Mouse (Mus musculus) testis, adult 2 months (tissue): ENCODE data around the gene Bcl2l1. TPM values are rescaled to one million over a fixed set of nuclear protein-coding genes. Genes with fewer than 3 reads are reported as not detected.

Experiments used
- H3K27ac ChIP-seq: fragments of 200-500 bp; 2 replicates; pipeline ENCODE4 v1.5.1; 2012; ENCODE audit warnings: low read depth, low read length; ENCODE audit not compliant: control insufficient read depth, insufficient read depth
- H3K27me3 ChIP-seq: fragments of 200-500 bp; 2 replicates; pipeline ENCODE4 v1.6.1; 2012; ENCODE audit warnings: mild to moderate bottlenecking, low read length, moderate library complexity; ENCODE audit not compliant: control insufficient read depth, insufficient read depth
- H3K36me3 ChIP-seq: fragments of 200-500 bp; 2 replicates; pipeline ENCODE4 v1.6.1; 2012; ENCODE audit warnings: mild to moderate bottlenecking, low read length; ENCODE audit not compliant: control insufficient read depth, insufficient read depth
- H3K4me1 ChIP-seq: fragments of 200-500 bp; 2 replicates; pipeline ENCODE4 v1.6.1; 2012; ENCODE audit warnings: low read length; ENCODE audit not compliant: control insufficient read depth, insufficient read depth
- H3K4me3 ChIP-seq: fragments of 200-500 bp; 2 replicates; pipeline ENCODE4 v1.5.1; 2012; ENCODE audit warnings: low read depth, mild to moderate bottlenecking, low read length, moderate library complexity, mixed read lengths; ENCODE audit not compliant: control insufficient read depth
- CTCF ChIP-seq: fragments of 200-500 bp; IDR thresholded peaks from 2 replicates; pipeline ENCODE4 v1.5.1; 2012; ENCODE audit warnings: low read depth, mild to moderate bottlenecking, inconsistent platforms, low read length, moderate library complexity; ENCODE audit not compliant: control insufficient read depth, insufficient read depth, insufficient replicate concordance
- POLR2A ChIP-seq: fragments of 200-500 bp; IDR thresholded peaks from 2 replicates; pipeline ENCODE4 v1.6.1; 2012; ENCODE audit warnings: low read depth, mild to moderate bottlenecking, inconsistent platforms, low read length, moderate library complexity; ENCODE audit not compliant: control insufficient read depth
- polyA plus RNA-seq: library from polyadenylated mRNA; depleted of rRNA; stranded (reverse); fragments of >200 nt; gene quantifications from 2 replicates; pipeline ENCODE4 v1.2.3, GENCODE M21; 2012

The Bcl2l1 gene
- polyA plus RNA-seq, 1 experiment = 74.9 TPM

DNA sequence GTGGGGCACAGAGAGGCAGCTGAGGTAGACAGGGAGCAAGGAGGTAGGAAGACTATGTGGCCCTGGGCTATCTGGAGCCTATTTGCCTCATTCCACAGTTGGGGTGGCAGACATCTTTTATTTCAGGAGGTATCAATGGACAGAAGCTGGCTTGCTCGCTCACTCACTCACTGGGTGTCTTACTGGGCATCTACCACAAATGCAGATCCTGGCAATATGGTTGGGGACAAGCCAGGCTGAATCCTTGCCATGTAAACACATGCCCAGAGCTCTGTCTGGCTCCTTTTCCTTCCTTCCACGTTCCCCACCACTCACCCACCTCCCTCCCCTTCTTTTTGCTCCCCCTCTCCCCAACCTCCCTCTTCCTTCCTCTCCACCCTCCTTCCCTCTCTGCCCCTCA is 74.0 kb downstream of the Bcl2l1 start:
- TF ChIP-seq POLR2A = no peak
- no peak for TF ChIP-seq CTCF
- H3K4me3 ChIP-seq = no peak overlapping the region
- H3K36me3 ChIP-seq = no peaks in the 10 kb centered on the region
- H3K4me1 ChIP-seq = no peaks in the 10 kb centered on the region; the same call in 1 of the 2 replicates
- no peak overlapping the region for H3K27ac ChIP-seq
- H3K27me3 ChIP-seq = no peaks in the 10 kb centered on the region

GRCm38 (mm10) chr2:152756474-152757393 is 74.8 kb downstream of the Bcl2l1 start:
- no peak overlapping the region for H3K27ac ChIP-seq

DNA sequence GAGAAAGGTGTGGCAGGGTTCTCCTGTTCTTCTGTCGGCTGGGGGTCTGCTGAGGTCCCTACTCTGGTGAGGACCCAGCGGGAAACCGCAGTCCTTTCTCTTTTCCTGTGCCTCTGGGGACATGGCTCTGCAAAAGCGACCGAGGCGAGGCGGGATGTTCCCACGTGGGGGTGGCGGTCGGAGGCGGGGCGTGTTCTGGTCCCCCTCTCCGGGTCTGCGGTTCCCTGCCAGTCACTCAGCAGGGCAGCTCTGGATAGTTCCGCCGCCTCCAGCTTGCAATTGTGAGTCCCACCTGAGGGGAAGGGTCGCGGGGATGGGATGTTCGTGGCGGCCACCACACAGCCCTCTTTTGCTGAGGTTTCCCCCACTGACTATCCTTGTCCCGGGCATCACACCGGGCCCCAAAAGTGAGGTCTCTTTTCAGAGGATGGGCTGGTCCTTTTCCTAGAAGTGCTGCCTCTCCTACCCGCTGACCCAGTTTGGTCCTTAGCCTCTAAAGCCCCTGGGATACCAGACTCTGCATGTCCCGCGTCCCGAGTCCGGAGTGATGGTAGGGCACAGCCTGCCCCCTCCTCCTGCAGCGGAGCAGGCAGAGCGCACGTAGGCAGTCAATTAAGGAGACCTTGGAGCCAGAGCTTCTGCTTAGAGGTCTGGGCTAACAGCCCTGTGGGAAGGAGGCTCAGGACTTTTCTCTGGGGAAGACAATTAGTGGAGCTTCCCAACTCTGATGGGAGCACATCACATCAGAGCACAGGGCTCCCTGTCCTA is 77.4 kb downstream of the Bcl2l1 start, which contains the start of gene Cox4i2:
Gene Cox4i2 (plus strand): TSS at position 230 of the 768 bp plus-strand sequence.
- no peaks in the 10 kb centered on the region for H3K36me3 ChIP-seq
- H3K27me3 ChIP-seq = no peaks in the 10 kb centered on the region
- H3K4me1 ChIP-seq = no peaks in the 10 kb centered on the region; the same call in 1 of the 2 replicates
- no peak for TF ChIP-seq CTCF
- TF ChIP-seq POLR2A = no peak
- H3K4me3 ChIP-seq = no peak within 1 kb of the TSS; the same call in 1 of the 2 replicates
- no peak within 1 kb of the TSS for H3K27ac ChIP-seq

More at GRCm38 (mm10) chr2:152756474-152757393, 74.8 kb downstream of the Bcl2l1 start:
- no peak overlapping the region for H3K4me3 ChIP-seq
- no peak for TF ChIP-seq CTCF
- no peak for TF ChIP-seq POLR2A
- no peaks in the 10 kb centered on the region; the same call in 1 of the 2 replicates for H3K4me1 ChIP-seq
- H3K27me3 ChIP-seq = no peaks in the 10 kb centered on the region
- H3K36me3 ChIP-seq = no peaks in the 10 kb centered on the region

GRCm38 (mm10) chr2:152742435-152742834 is 89.1 kb downstream of the Bcl2l1 start:
- TF ChIP-seq POLR2A (no peak), CTCF (peak; percentile 38; the same call in 1 of the 2 replicates)
- Histone ChIP-seq H3K4me3 (no peak overlapping the region), H3K4me1 (peaks cover 13% of the 10 kb centered on the region), H3K27ac (no peak overlapping the region), H3K36me3 (no peaks in the 10 kb centered on the region), H3K27me3 (no peaks in the 10 kb centered on the region)

- no peak overlapping the region for H3K4me3 ChIP-seq
- H3K36me3 ChIP-seq = no peaks in the 10 kb centered on the region
- H3K27me3 ChIP-seq = no peaks in the 10 kb centered on the region
- H3K27ac ChIP-seq = no peak overlapping the region
- H3K4me1 ChIP-seq = peaks cover 22% of the 10 kb centered on the region
- TF ChIP-seq CTCF (no peak), POLR2A (no peak)
Measured at GRCm38 (mm10) chr2:152741153-152742041, 90.1 kb downstream of the Bcl2l1 start.

DNA sequence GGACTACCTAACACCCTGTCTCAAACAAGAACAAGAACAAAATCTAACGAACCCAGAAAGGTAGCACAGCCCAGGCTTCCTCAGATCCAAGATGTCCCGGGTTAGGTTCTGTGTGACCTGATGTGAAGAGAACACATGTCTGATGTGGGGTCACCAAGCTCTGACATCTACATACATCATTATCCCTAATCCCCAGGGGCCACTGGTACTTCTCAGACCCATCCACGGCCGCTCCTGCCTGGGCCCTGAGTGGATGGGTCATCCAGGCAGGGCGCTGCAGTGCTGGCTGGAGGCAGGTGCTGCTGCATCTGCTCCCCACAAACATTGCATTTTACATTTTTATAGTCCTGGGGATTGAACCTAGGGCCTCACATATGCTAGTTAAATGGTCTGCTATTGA is 91.0 kb downstream of the Bcl2l1 start:
- Histone ChIP-seq H3K4me1 (peaks cover 29% of the 10 kb centered on the region), H3K36me3 (no peaks in the 10 kb centered on the region), H3K4me3 (no peak overlapping the region), H3K27me3 (no peaks in the 10 kb centered on the region), H3K27ac (no peak overlapping the region)
- no peak for TF ChIP-seq CTCF
